10 mouse cellular contexts compared by ENCODE assay signal in genomic region chr11:62997039-62997717, GRCm38 (mm10). TPM values are rescaled to one million over a fixed set of nuclear protein-coding genes. Genes with fewer than 3 reads are reported as not detected.
DNase-seq lines count a peak whose midpoint lies in the region; ATAC-seq and TF ChIP-seq lines count a peak whose summit lies in the region.
"Had no signal": no experiment of that assay in that cellular context is flagged by ENCODE, and none has a peak within 500 bp of the region (broad histone marks: within the 10 kb centered on the region; RNA-seq: fewer than 3 reads in every experiment).

No protein-coding gene starts in this region.

- no peak for ATAC-seq in midbrain, embryonic 14.5 days (ENCODE audit: low FRiP score, low TSS enrichment)
- ATAC-seq in midbrain, embryonic 13.5 days: no peak
- no peak for ATAC-seq in limb, embryonic 12.5 days (ENCODE audit: insufficient number of reproducible peaks, insufficient read depth, low FRiP score, low TSS enrichment, low read depth)
- ATAC-seq in liver, postnatal 0 days: no peak

- WGBS in heart, embryonic 10.5 days: 74% methylated on average over 5 of the region's 5 CpGs
- WGBS in midbrain, embryonic 14.5 days: 86% methylated on average over 5 of the region's 5 CpGs
- WGBS in midbrain, embryonic 13.5 days: 82% methylated on average over 5 of the region's 5 CpGs
- 88% methylated on average over 5 of the region's 5 CpGs for WGBS in limb, embryonic 12.5 days
- WGBS in liver, postnatal 0 days (ENCODE audit: insufficient replicate concordance): 68% methylated on average over 5 of the region's 5 CpGs

- no peak for DNase-seq in heart, embryonic 10.5 days (ENCODE audit: low spot score)
- DNase-seq in heart, adult 11 months: no peak
- no peak for DNase-seq in midbrain, embryonic 14.5 days
- no peak for DNase-seq in spleen, postnatal 14 days (ENCODE audit: low spot score in 2 of 2)
- DNase-seq in frontal cortex, adult 2 months (ENCODE audit: extremely low spot score in 1 of 2, low spot score in 1 of 2): no peak
- DNase-seq in liver, postnatal 0 days: no peak

- no peaks in the 10 kb centered on the region for H3K27me3 ChIP-seq in heart, embryonic 10.5 days (ENCODE audit: insufficient read depth, poor library complexity, severe bottlenecking)
- no peaks in the 10 kb centered on the region for H3K27me3 ChIP-seq in midbrain, embryonic 14.5 days (ENCODE audit: control insufficient read depth, insufficient read depth, low read length)
- no peaks in the 10 kb centered on the region for H3K27me3 ChIP-seq in midbrain, embryonic 13.5 days
- no peaks in the 10 kb centered on the region for H3K27me3 ChIP-seq in limb, embryonic 12.5 days
- H3K27me3 ChIP-seq in liver, postnatal 0 days (ENCODE audit: insufficient read depth, low read length): no peaks in the 10 kb centered on the region

- no peak overlapping the region for H3K4me3 ChIP-seq in heart, embryonic 10.5 days
- no peak overlapping the region for H3K4me3 ChIP-seq in midbrain, embryonic 14.5 days (replicated peaks; ENCODE audit: low read depth, low read length)
- no peak overlapping the region for H3K4me3 ChIP-seq in midbrain, embryonic 13.5 days (replicated peaks)
- H3K4me3 ChIP-seq in limb, embryonic 12.5 days (replicated peaks): no peak overlapping the region
- no peak overlapping the region for H3K4me3 ChIP-seq in liver, postnatal 0 days (ENCODE audit: low read depth, low read length)

- no peaks in the 10 kb centered on the region for H3K9me3 ChIP-seq in heart, embryonic 10.5 days
- H3K9me3 ChIP-seq in midbrain, embryonic 14.5 days (ENCODE audit: control insufficient read depth, low read length): no peaks in the 10 kb centered on the region
- H3K9me3 ChIP-seq in midbrain, embryonic 13.5 days: no peaks in the 10 kb centered on the region
- H3K9me3 ChIP-seq in limb, embryonic 12.5 days: no peaks in the 10 kb centered on the region
- H3K9me3 ChIP-seq in liver, postnatal 0 days (ENCODE audit: low read length): no peaks in the 10 kb centered on the region

- H3K9ac ChIP-seq in midbrain, embryonic 14.5 days (replicated peaks; ENCODE audit: low read length): no peak overlapping the region
- H3K9ac ChIP-seq in midbrain, embryonic 13.5 days (replicated peaks): no peak overlapping the region
- H3K9ac ChIP-seq in limb, embryonic 12.5 days (replicated peaks): no peak overlapping the region
- no peak overlapping the region for H3K9ac ChIP-seq in liver, postnatal 0 days (replicated peaks)

- H3K4me2 ChIP-seq in midbrain, embryonic 14.5 days (ENCODE audit: low read length): no peak overlapping the region
- H3K4me2 ChIP-seq in midbrain, embryonic 13.5 days (replicated peaks): no peak overlapping the region
- no peak overlapping the region for H3K4me2 ChIP-seq in limb, embryonic 12.5 days
- no peak overlapping the region for H3K4me2 ChIP-seq in liver, postnatal 0 days (ENCODE audit: low read depth, low read length)

- peak overlapping the region; percentile 73 for H3K27ac ChIP-seq in heart, embryonic 10.5 days
- H3K27ac ChIP-seq in midbrain, embryonic 14.5 days (replicated peaks; ENCODE audit: low read depth, low read length): 0 out of 2 replicates have a peak overlapping the region, but pooled peaks have one; percentile 32
- no peak overlapping the region for H3K27ac ChIP-seq in midbrain, embryonic 13.5 days
- peak overlapping the region; percentile 79 for H3K27ac ChIP-seq in limb, embryonic 12.5 days
- no peak overlapping the region for H3K27ac ChIP-seq in liver, postnatal 0 days (ENCODE audit: low read depth)
- H3K27ac ChIP-seq: macrophage had no signal

- no peak for TF ChIP-seq EP300 in liver, postnatal 0 days (IDR thresholded peaks at IDR 0.05; ENCODE audit: low read depth)

- TF ChIP-seq CTCF in liver, postnatal 0 days (IDR thresholded peaks at IDR 0.05; ENCODE audit: low read depth): no peak

- peaks cover 33% of the 10 kb centered on the region for H3K4me1 ChIP-seq in heart, embryonic 10.5 days
- H3K4me1 ChIP-seq in midbrain, embryonic 14.5 days (ENCODE audit: control insufficient read depth, insufficient read depth, low read length): peaks cover 5% of the 10 kb centered on the region; the same call in 1 of the 2 replicates
- H3K4me1 ChIP-seq in midbrain, embryonic 13.5 days (replicated peaks): peaks cover 18% of the 10 kb centered on the region
- peaks cover 15% of the 10 kb centered on the region for H3K4me1 ChIP-seq in limb, embryonic 12.5 days (replicated peaks)
- H3K4me1 ChIP-seq in liver, postnatal 0 days (ENCODE audit: insufficient read depth): no peaks in the 10 kb centered on the region

- H3K36me3 ChIP-seq in heart, embryonic 10.5 days: no peaks in the 10 kb centered on the region
- H3K36me3 ChIP-seq in midbrain, embryonic 14.5 days (ENCODE audit: control insufficient read depth, insufficient read depth, low read length): no peaks in the 10 kb centered on the region
- H3K36me3 ChIP-seq in midbrain, embryonic 13.5 days: no peaks in the 10 kb centered on the region
- H3K36me3 ChIP-seq in limb, embryonic 12.5 days: no peaks in the 10 kb centered on the region
- H3K36me3 ChIP-seq in liver, postnatal 0 days (replicated peaks; ENCODE audit: insufficient read depth, low read length): no peaks in the 10 kb centered on the region

RNA-seq across cellular contexts. Expression of gene Cdrt4, which starts 46.2 kb away (rescaled TPM):
- polyA plus RNA-seq in heart, embryonic 10.5 days (2016; fragmentation: Nextera tagmentation; extraction: Ambion mirVana): 0.31 TPM in 1 of 2 replicates, not detected in the other
- not detected in 2 replicates for polyA plus RNA-seq in midbrain, embryonic 14.5 days (2014; fragmentation: Nextera tagmentation; extraction: Ambion mirVana)
- not detected in 2 replicates for polyA plus RNA-seq in midbrain, embryonic 13.5 days (2015; fragmentation: Nextera tagmentation; extraction: Ambion mirVana)
- polyA plus RNA-seq in limb, embryonic 12.5 days (2016; fragmentation: Nextera tagmentation; extraction: Ambion mirVana): not detected in 2 replicates
- 0.40 and 0.48 TPM in 2 replicates for polyA plus RNA-seq in frontal cortex, adult 2 months (2012; rRNA removed)
- polyA plus RNA-seq in liver, postnatal 0 days (2015; fragmentation: Nextera tagmentation; extraction: Ambion mirVana): not detected in 2 replicates
- polyA plus RNA-seq: forebrain, embryonic 14.5 days; macrophage had no signal

Comparison
In these comparisons a context has a peak if more than half of its experiments do, and no peak if none do; other contexts are left out.
1. H3K27ac ChIP-seq: peak in heart, embryonic 10.5 days (single experiment), midbrain, embryonic 14.5 days (single experiment) and limb, embryonic 12.5 days (single experiment); none in midbrain, embryonic 13.5 days (single experiment) and liver, postnatal 0 days (single experiment).